Mouse (Mus musculus): Measurements from ENCODE around the gene Ap5b1.

The Ap5b1 gene

DNA sequence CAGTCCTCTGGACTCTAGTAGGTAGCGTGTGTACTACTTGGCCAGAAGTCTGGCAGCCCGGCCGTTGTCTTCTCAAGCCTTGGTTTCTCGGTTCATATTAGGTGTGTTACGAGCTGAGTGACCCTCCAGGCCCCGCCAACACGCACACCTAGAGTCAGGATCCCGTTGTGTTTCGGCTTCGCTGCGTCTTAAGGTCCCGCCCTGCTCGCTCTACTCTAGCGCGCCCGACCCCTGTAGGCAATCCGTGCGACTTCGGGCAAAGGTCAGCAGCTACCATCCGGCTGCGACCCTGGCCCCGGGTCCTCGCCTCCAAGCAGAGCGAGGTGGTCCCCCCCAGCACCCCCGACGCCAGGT lies 668 bp upstream of the Ap5b1 start:
- peak; percentile 9 for DNase-seq (ENCODE audit: low spot score)

DNA sequence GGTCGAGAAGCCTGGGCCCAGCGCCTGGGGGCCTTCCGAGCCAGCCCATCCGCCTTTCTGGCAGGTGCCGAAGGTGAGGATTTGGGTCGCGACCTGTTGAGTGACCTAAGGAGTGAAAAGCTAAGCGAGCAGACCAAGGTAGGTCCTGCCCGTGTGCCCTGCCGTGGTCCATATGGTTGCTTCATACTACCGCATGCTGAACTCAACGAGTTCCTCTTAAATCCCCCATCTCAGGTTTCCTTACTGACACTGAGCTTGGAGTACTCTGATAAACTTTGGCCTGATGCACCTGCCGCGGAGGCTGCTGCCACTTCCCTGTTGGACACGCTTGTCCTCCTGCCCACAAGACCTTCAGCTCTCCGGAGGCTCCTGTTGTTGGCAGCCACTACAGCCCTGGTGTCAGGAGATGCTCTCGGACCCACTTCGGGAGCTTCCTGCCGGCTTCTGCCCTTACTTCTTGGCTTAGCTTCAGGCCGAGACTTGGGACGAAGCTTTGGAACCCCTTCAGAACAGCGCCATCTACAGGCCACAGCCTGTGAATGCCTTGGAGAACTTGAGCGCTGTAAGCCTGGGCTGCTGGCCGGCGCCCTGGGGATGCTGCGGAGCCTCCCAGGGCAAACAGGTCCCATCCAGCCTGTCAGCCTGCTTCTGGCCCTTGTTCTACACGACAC lies 780 bp downstream of the Ap5b1 start:
- peak; percentile 26 for DNase-seq (ENCODE audit: low spot score)

DNA sequence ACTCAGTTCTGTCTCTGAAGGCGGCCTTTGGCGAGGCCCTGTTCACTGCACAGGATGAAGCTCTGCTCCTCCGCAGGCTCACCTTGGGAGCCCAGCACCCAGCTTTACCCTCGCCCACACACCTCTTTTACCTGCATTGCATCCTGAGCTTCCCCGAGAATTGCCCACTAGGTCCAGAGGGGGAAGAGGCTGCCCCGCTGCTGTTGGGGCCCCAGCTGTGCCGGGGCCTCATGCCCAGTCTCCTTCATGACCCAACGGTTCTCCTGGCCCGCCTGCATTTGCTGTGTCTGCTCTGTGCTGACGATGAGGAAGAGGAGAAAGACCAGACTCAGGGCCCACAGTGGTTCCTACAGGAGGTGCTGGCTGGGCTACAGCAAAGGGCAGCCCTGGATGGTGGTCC lies 1.7 kb downstream of the Ap5b1 start:
- no peak for DNase-seq (ENCODE audit: low spot score)

DNA sequence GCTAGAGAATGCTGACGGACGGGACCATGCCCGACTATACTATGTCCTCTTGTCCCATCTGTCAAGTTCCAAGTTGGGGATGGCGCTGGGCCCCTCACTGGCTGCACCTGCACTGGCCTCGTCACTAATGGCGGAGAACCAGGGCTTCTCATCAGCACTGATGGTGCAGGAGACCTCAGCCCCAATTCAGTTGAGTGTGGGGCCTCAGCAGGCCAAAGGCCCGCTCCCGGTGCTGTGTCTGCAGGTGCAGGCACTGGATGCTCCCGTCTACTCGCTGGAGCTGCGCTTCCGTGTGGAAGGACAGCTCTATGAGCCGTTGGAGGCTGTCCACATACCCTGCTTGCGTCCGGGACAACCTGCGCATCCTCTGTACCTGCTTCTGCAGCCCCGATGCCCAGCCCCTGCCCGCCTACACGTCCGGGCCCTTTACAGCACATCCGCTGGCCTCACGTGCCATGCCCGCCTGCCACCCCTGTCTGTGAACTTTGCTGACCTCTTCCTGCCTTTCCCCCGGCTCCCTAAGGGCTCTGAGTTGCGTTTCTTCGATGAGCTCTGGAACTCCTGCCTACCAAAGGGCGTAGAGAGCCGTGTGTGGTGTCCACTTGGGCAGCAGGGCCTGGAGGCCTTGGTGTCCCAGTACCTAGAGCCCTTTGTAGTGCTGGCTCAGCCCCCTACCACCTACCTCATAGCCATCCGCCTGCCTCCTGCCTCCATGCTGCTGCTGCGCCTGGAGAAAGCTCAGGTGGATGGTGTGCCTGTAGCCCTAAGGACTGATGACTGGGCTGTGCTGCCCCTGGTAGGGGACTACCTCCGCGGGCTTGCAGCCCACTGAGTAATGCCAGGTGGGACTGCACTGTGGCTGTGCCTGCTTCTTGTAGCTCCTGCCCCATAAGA lies 2.8 kb downstream of the Ap5b1 start:
- no peak for DNase-seq (ENCODE audit: low spot score)

DNA sequence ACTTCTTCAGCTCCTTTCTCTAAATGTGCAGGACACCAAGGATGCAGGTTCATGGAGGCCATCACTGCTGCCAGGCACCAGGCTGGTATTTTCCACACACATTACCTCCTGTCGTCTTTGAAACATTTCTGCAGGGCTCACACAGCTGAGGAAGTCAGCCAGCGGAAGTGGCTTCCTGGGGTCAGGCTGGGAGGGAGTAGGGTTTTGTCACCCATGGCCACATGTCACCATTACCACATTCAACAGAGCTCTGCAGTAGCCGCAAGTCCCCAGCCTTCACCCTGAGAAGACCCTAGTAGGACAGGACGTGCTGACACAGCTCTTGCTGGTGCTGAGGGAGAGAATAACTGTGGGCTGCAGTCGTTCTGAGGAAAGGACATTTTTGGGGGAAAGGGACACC lies 4.0 kb downstream of the Ap5b1 start:
- no peak for DNase-seq (ENCODE audit: low spot score)

DNA sequence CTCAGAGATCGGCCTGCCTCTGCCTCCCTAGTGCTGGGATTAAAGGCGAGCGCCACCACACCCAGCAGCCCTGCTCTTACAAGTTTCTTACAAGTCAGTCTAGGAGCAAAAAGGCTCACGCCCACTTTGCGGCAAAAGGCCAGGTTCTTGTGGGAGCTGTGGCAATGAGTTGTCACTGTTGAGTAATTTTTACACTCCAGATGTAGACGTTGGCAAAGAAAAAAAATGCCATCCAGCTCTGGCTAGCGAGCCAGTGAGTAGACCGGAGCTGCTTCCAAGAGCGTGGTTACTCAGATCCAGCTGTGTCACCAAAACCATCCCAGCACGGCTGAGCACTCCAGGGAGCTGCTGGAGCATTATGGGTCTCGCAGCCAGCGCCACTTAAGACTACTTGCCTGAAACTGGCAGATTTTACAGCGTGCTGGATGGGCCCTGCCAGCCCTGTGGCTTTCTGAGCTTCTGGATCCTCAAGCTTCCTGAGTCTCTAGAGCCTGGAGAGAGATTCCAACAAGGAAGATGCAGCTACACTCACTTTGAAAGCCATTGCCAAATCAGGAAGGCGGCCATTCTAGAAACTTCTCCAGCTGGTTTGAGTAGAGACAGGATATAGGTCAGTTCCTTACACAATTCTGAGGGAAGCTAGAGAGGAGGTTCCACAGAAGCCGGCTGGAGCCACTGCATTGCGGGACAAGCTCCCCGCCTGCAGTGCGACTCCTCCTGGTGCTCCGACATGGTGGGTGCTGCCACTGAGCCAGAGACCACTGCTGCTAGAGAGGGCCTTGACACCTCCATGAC lies 4.7 kb downstream of the Ap5b1 start:
- peak; percentile 16 for DNase-seq (ENCODE audit: low spot score)

DNA sequence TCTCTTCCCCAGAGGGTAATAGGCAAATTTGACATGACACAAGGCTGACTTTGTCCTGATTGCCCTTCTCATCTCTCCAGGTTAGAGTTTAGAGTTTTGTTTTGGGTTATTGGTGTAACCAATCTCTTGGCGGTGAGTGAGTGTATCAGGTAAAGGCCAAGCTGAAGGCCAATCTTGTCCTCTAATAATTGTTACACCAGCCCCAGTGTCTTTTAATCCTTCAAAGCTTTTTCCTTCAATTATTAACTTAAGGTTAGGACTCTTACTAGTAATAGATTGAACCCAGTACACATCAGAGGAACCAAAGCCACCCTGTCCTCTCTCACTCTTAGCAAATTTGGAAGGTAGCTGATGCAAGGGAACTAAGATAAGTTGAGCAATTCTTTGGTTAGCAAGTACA lies 7.5 kb downstream of the Ap5b1 start:
- no peak for DNase-seq (ENCODE audit: low spot score)

DNA sequence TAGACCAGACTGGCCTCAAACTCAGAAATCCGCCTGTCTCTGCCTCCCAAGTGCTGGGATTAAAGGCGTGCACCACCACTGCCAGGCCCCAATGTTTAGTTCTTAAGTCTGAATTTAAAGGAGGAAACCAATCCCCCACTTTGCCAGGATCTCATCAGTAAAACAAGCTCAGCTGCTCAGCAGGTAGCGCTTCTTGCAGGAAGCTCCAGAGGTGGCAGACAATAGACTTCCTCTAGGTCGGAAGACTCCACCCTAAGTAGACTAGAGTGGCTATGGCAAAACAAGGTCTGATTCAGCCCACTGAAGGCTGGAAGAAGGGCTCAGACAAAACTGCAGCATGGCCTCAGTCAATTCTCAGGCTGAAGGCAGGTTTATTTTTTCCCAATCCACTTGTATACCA lies 12.1 kb downstream of the Ap5b1 start:
- no peak for DNase-seq (ENCODE audit: low spot score)

DNA sequence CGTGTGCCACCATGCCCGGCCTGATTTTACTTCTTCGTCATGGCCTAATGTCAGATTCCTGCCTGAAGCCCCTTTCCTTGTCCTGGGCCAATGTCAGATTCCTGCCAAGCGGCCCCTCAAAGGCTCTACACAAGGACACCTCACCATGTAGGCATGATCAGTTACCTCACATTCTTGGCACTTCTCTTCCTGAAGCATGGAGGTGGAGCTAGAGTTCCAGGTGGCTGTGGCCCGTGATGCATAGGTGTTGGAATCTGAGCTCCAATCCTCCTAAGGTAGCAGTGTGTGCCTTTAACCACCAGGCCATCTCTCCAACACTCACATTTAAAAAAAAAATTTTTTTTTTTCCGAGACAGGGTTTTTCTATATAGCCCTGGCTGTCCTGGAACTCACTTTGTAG lies 13.0 kb downstream of the Ap5b1 start:
- DNase-seq (ENCODE audit: low spot score), result no peak

DNA sequence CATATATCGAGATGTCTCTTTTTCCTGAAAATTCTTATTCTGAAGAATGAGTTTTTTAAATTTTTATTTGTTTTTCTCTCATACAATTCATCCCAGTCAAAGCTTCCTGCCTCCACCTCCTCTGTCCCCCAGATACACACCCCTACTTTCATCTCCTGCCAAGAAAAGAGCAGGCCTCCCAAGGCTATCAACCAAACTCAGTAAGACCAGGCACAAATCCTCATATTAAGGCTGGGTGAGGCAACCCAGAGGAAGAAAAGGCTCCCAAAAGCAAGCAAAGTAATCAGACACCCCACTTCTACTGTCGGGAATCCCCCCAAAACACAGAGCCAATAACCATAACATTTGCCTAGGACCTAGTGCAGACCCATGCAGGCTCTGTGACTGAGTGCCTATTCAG lies 14.2 kb downstream of the Ap5b1 start:
- no peak for DNase-seq (ENCODE audit: low spot score)

DNA sequence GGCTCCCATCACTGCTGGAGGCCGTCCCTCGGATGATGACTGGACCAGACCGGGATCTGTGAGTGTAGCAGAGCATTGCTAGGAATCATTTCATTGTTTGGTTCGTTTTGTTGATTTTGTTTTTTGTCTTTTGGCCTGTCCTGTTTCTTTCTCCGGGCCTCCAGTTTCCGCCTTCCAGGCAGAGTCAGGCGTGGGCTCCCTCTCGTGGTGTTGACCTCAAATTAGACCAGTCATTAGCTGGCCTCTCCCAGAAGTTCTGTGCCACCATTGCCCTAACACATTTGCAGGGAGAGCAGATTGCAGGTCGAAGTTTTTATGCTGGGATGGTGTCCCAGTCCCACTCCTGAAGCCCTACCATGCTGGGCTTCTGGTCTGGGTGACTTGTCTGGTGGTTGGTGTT lies 21.3 kb downstream of the Ap5b1 start:
- no peak for DNase-seq (ENCODE audit: low spot score)

DNA sequence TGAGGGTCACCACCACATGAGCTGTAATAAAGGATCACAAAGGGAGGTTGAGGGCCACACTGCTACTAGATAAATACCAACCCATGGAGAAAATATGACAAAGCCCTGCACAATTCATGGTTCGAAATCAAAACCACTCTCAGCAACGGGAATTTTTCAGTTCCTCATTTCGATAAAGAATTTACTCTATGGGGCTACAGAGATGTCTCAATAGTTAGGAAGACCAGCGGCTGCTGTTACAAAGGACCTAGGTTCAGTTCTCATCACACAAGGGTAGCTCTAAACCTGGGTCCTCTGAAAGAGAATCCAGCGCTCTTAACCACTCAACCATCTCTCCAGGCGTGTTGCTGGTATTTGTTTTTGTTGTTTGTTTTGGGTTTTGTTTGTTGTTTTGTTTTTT lies 24.1 kb downstream of the Ap5b1 start:
- DNase-seq (ENCODE audit: low spot score), result no peak

DNA sequence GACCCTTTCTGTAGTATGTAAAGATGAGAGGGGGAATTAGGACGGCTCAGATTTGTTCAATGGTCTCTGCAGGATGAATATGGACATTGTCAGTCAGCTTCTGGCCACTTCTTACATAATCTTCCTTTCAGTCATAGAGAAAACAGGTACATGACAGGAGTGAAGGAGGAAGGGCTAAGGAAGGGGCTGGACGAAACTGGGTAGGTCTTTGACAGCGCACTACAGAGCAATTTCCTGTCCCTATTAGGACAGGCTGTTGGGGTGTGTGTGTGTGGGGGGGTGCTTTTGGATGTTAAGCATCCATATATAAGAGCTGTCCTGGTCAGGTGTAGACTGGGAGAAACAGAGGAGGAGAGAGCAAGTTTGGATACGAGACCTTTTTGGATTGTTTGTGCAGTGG lies 31.4 kb downstream of the Ap5b1 start:
- DNase-seq (ENCODE audit: low spot score), result no peak

DNA sequence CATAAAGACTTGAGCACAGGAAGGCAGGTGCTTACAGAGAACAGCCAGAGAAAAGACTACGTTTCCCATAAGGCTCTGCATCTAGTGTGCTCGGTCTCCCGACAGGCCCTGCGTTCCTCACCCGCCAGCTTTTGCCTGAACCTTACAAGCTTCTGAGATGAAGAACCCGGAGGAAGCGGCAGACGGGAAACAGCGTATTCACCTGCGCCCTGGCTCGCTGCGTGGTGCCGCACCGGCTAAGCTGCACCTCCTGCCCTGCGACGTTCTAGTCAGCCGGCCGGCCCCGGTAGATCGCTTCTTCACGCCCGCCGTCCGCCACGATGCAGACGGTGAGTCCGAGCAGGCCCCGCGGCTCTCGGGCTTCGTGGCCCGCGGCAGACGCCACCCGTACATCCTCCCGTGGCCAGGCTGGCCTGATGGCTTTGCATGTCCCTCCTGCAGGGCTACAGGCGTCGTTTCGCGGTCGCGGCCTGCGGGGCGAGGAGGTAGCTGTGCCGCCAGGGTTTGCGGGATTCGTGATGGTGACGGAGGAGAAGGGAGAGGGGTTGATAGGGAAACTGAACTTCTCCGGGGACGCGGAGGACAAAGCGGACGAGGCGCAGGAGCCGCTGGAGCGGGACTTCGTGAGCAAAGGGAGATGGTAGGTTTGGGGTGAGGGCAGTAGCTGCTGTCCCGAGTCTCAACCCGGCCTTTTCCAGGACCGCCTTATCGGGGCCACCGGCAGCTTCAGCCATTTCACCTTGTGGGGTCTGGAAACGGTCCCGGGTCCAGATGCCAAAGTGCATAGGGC lies 34.1 kb downstream of the Ap5b1 start, which contains the start of gene Rnaseh2c:
Rnaseh2c (plus strand) TSS at position 122 of the 790 bp plus-strand sequence.
- DNase-seq (ENCODE audit: low spot score), result peak; percentile 63

DNA sequence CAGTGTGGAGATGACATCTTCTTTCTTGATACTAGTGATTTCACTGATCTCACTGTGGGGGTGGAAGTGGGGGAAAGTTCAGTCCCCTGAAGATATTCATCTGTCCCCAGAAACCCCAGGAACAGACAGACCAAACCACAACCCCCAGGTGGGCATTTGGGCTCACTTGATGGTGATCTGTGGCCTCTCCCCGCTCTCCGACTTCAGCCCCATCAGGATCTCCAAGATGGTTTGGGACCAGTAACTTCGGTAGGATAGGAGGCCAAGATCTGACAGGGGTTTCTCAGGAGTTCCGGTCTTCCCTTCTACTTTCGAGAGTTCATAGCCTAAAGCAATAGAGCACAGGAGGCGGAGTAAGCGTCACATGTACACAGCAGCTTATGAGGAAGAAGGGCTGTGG lies 35.8 kb downstream of the Ap5b1 start:
- no peak for DNase-seq (ENCODE audit: low spot score)

DNA sequence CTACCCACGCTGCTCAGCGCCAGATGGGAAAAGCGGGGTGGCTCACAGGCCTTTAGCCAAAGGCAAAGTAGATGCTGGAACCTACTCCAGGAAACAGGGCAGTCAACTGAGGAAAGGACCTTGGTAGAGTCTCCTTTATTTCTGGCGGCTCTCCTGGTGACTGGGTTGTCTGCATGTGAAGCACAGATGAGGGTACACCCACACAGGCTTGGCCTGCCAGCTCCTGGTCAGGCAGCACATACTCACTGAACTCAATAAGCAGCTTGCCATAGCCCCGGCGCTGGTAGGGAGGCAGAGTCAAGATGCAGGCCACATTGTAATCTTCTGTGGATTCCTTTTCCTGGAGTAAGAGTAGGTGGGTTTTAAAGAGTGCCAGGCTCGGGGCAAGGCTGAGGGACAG lies 37.3 kb downstream of the Ap5b1 start:
- DNase-seq (ENCODE audit: low spot score), result no peak

DNA sequence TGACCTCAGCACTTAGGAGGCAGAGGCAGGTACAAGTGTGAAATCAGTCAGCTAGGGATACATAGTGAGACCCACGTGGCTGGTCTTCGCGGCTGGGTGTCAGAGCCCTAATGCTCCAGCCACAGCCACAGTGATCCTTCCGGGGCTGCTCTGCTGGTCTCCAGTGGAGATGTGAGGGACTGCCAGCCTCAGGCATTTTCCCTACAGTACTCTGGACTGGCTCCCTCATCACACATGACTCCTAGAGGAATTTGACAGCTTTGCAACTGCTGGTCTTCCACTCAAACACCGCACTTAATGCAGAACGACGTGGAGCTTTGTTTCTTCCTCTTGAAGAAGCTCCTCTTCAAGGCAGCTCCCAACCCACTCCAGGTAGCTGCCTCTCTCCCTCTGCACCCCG lies 38.4 kb downstream of the Ap5b1 start:
- no peak for DNase-seq (ENCODE audit: low spot score)

DNA sequence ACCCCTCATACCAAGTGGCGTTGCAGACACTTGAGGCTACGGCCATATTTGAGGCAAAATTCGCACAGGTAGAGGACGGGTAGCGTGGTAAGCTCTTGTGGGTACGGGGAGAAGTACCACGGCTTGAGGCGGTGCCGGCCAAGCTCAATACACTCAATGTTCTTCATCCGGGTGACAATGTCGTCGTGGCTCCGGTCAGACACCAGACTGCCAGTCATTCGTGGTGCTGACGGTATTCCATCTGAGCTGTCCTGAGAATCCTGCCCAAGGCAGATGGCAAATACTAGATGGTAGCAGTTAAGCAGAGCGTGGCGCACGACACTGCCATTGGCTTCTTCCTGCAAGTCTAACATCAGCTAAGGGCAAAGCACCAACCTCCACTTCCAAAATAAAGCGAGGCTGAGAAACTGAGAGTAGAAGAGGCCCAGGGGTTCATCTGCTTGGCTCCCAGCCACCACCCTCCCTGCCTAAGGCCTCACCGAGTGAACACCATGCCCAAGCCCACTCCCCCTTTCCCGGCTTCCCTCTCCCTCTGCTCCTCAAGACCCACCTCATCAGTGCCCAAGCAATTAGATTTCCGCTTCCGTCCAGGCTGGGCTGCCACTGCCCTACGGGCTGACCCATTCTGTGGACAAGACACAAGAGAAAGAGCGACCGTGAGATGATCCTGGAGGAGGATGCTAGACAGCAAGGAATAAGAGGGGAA lies 40.0 kb downstream of the Ap5b1 start:
- no peak for DNase-seq (ENCODE audit: low spot score)

DNA sequence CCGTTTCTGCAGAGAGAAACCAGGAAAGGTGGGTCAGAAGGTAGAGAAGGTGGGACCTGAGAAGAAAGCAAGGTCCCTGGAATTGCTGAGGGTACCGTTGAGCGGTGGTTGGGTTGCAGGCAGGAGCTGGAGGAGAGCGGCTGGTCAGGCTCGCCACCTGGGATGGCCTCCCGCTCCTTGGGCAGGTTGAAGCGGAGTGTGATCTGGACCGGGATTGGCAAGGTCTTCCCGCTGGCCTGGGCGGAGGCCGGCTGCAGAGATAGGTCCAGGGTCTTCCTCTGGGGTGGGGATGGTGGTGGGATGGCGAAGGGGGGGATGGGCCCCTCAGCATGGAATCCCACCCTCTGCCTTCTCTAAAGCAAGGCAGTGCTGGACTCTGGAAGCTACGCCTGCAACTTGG lies 40.9 kb downstream of the Ap5b1 start:
- DNase-seq (ENCODE audit: low spot score), result no peak

DNA sequence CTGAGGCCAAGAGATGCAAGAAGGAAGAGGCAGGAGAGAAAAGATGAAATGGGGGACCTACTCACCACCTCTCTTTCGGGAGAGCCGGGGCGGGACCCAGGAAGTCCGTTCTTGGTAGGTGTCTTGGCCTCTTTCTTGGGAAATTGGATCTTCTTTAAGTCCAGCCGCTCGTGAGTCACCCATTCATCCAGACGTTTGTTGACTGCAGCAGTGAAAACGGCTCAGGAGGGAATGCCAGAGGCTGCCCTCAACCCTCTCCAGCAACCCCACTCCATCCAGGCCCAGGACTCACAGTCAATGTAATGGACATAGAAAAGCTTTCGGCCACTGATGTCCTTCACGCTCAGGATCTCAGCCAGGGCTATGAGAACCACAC lies 41.3 kb downstream of the Ap5b1 start:
- no peak for DNase-seq (ENCODE audit: low spot score)

Measured in layer of hippocampus, adult 9-10 months (tissue).